Mouse (Mus musculus): ENCODE measurements at regions not wholly inside any gene's neighbourhood (a gene's known extent, or its start where the extent isn't known, plus 50 kb on each side); places are given as distances from the start of the nearest gene placed in this dataset.

DNA sequence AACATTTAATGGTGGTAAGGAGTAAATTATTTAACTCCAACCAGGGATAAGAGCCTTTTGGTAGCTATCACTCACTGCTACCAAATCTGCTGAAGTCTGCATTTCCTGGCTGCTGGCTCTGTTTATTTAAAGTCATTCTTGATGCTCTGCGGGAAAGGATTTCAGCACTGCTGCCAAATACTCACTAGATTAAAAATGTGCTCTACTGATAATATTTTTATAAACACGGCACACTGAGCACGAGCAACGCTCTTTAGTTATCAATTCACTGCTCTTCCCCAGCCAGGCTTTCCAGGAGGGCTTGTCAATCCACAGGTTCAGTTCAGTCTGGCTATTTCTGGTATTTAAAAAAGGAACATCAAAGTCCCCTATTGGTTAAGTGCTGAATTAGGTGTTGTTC is 591.3 kb upstream of the Cited2 start:
- Histone ChIP-seq H3K4me3 (no peak overlapping the region), H3K9me3 (no peaks in the 10 kb centered on the region), H3K4me1 (replicated peaks) (no peaks in the 10 kb centered on the region), H3K9ac (no peak overlapping the region), H3K4me2 (no peak overlapping the region), H3K27me3 (no peaks in the 10 kb centered on the region), H3K27ac (no peak overlapping the region), H3K36me3 (no peaks in the 10 kb centered on the region)
- no peak for ATAC-seq (ENCODE audit: low FRiP score)
- WGBS: 55% methylated on average over 4 of the region's 4 CpGs

DNA sequence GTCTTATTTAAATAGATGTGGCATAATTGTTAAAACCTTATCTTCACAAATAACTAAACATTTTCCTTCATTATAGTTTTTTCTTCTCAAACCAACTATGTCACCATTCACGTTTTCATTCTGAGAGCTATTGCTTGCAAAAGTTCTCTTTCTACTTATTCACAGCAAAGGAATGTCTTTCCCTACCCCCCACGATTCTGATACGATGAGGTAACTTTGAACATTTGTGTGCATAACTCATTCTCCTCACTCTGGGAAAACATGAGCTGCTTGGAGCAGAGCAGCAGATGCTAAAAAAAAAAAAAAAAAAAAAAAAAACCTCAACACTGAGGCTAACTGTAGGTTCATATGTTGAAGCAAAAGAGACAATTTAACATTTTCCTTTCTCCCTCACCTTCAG is 547.6 kb upstream of the Cited2 start:
- no peak overlapping the region for H3K9ac ChIP-seq
- WGBS: 58% methylated on average over 3 of the region's 3 CpGs
- H3K27ac ChIP-seq: no peak overlapping the region
- ATAC-seq (ENCODE audit: low FRiP score): no peak
- no peaks in the 10 kb centered on the region for H3K36me3 ChIP-seq
- H3K4me3 ChIP-seq: no peak overlapping the region
- no peaks in the 10 kb centered on the region for H3K27me3 ChIP-seq
- H3K4me2 ChIP-seq: no peak overlapping the region
- H3K9me3 ChIP-seq: no peaks in the 10 kb centered on the region
- no peaks in the 10 kb centered on the region; the same call in 1 of the 2 replicates for H3K4me1 ChIP-seq (replicated peaks)

DNA sequence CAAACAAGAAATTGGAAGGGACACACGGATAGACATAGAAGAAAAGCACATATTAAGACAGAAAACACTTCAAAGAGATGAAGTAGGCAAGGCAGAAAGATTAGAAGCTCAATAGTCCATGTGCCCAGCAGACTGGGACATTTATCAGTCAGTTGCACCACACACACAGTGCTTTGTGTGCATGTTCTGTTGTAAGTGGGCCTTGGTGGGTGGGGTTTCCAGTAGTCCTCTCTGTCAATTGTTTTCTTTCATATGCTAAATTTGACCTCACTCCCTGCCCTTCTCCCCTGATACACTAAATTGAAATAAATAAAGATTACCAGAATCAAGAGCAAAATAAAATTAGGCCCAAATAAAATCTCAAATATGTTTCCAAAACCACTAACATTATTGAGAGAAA is 546.0 kb upstream of the Cited2 start:
- H3K27me3 ChIP-seq: no peaks in the 10 kb centered on the region
- no peaks in the 10 kb centered on the region for H3K36me3 ChIP-seq
- WGBS: 26% methylated on average over 1 of the region's 1 CpGs
- no peak overlapping the region for H3K9ac ChIP-seq
- no peaks in the 10 kb centered on the region; the same call in 1 of the 2 replicates for H3K4me1 ChIP-seq (replicated peaks)
- no peak for ATAC-seq (ENCODE audit: low FRiP score)
- H3K4me3 ChIP-seq: no peak overlapping the region
- H3K27ac ChIP-seq: no peak overlapping the region
- H3K9me3 ChIP-seq: no peaks in the 10 kb centered on the region
- H3K4me2 ChIP-seq: no peak overlapping the region

DNA sequence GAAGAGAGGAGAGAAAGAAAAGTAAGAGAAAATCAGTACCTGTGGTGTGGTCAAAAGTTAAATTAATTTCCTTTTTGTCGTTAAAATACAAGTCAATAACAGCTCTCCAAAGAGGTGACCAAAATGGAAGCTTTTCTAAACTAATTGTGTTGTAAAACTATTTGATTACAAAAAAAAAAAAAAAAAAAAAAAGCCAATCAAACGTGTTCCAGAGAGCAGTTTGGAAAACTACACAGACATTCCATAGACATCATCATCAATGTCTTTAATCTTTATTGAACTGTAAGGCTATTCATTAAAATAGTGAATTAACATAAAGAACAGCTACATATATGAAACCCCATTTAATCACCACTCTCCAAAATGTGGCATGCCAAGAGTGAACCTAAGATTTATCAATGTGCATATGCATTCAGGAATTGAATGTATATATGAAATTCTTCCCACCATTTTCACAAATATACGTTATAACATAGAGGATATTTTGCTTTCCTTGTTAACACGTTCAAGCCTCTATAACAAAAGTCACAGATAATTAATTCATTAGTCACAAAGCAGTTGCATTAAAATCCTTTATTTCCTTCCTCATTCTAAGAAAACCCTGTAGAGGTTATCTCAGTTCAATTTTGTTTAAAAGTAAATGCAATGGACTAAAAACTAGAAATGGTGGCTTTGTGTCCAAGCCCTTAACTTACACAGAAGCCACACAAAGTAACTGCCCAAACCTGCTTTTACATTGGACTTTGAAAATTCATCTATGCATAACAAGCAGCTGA is 545.3 kb upstream of the Cited2 start:
- H3K4me3 ChIP-seq: no peak overlapping the region
- no peaks in the 10 kb centered on the region; the same call in 1 of the 2 replicates for H3K4me1 ChIP-seq (replicated peaks)
- 51% methylated on average over 4 of the region's 4 CpGs for whole genome bisulfite sequencing
- no peak overlapping the region for H3K27ac ChIP-seq
- no peaks in the 10 kb centered on the region for H3K9me3 ChIP-seq
- H3K36me3 ChIP-seq: no peaks in the 10 kb centered on the region
- H3K4me2 ChIP-seq: no peak overlapping the region
- H3K9ac ChIP-seq: no peak overlapping the region
- no peaks in the 10 kb centered on the region for H3K27me3 ChIP-seq
- ATAC-seq (ENCODE audit: low FRiP score): no peak

DNA sequence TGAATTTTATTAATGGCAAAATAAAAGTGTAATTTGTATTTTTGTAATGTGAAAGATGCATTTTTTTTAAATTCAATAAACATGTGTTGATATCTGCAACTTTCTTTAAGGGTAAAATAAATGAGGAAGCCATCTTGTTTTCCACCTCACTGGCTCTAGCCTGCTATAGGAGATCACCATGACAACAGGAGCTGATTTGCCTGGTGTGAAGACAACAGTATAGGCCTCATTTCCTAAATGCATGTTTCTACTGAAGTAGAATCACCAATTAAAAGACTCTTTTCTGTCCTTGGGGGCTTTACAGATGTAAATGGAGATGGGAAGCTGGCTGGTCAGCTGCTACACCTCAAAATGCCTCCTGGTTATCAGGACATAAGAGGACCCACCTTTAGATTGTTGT is 544.4 kb upstream of the Cited2 start:
- no peak for ATAC-seq (ENCODE audit: low FRiP score)
- Histone ChIP-seq H3K27ac (no peak overlapping the region), H3K27me3 (no peaks in the 10 kb centered on the region), H3K4me2 (no peak overlapping the region), H3K4me3 (no peak overlapping the region), H3K36me3 (no peaks in the 10 kb centered on the region), H3K4me1 (replicated peaks) (no peaks in the 10 kb centered on the region; the same call in 1 of the 2 replicates), H3K9ac (no peak overlapping the region), H3K9me3 (no peaks in the 10 kb centered on the region)

DNA sequence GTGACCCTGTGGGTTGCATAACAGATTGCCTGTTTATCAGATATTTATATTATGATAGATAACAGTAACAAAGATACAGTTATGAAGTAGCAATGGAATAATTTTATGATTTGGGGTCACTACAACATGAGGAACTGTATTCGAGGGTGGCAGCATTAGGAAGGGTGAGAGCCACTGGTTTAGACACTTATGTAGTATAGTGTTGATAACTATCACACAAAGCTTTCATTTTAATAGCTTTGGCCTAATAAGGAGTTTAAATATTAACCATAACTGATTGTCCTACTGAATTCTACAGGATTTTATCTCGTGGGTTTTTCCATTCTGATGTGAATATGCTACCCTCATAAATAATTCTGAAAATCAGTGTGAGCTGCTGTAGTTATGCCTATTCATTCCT is 538.6 kb upstream of the Cited2 start:
- no peaks in the 10 kb centered on the region for H3K36me3 ChIP-seq
- no peaks in the 10 kb centered on the region; the same call in 1 of the 2 replicates for H3K4me1 ChIP-seq (replicated peaks)
- H3K9ac ChIP-seq: no peak overlapping the region
- H3K27ac ChIP-seq: no peak overlapping the region
- ATAC-seq (ENCODE audit: low FRiP score): no peak
- no peaks in the 10 kb centered on the region for H3K27me3 ChIP-seq
- no peak overlapping the region for H3K4me2 ChIP-seq
- H3K9me3 ChIP-seq: no peaks in the 10 kb centered on the region
- no peak overlapping the region for H3K4me3 ChIP-seq
- WGBS: 75% methylated on average over 2 of the region's 2 CpGs

DNA sequence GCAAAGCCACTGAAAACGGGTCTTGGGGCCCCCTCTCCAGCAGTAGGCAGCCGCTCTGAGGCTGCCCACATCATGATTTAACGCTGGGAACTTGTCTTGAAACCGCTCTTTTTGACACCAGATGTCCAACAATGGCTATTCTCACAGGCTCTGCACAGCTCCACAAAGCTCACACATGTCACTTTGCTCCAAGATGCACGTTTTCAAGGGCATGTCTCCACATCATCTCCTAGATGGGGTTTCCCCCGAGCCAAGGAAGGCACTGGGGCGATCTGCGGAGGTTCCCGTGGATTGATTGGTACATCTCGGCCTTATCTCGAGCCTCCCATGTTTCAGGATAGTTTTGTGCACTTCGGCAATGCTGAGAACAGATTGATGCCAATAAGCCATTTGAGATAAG is 526.8 kb upstream of the Cited2 start:
- H3K9me3 ChIP-seq: no peaks in the 10 kb centered on the region
- H3K4me3 ChIP-seq: no peak overlapping the region
- H3K27ac ChIP-seq: no peak overlapping the region
- H3K4me1 ChIP-seq (replicated peaks): peaks cover 8% of the 10 kb centered on the region; the same call in 1 of the 2 replicates
- 47% methylated on average over 12 of the region's 12 CpGs for WGBS
- no peaks in the 10 kb centered on the region for H3K27me3 ChIP-seq
- peak; percentile 21; the same call in 1 of the 2 replicates for ATAC-seq (ENCODE audit: low FRiP score)
- no peak overlapping the region for H3K4me2 ChIP-seq
- no peak overlapping the region for H3K9ac ChIP-seq
- H3K36me3 ChIP-seq: no peaks in the 10 kb centered on the region

DNA sequence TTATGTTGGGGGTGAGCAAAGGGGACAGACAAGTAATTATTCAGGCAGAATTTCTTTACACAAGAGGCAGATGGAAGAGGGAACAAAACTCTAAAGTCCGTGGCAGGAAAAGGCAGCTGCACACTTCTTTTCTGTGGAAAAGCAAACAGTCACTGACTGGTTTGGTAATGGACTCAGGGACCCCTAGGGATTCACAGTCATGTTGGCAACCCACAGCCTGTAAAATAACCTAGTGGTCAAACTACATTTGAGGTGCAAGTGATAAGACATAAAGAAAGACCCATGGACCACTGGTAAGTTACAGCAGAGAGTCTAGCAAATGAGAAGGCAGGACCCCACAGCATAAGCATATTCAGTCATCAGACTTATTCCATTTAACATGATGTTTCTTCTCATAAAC is 526.4 kb upstream of the Cited2 start:
- H3K36me3 ChIP-seq: no peaks in the 10 kb centered on the region
- no peak overlapping the region for H3K4me3 ChIP-seq
- H3K4me2 ChIP-seq: no peak overlapping the region
- WGBS: 18% methylated on average over 1 of the region's 1 CpGs
- H3K9me3 ChIP-seq: no peaks in the 10 kb centered on the region
- H3K9ac ChIP-seq: no peak overlapping the region
- no peaks in the 10 kb centered on the region for H3K27me3 ChIP-seq
- H3K27ac ChIP-seq: no peak overlapping the region
- peak; percentile 10; the same call in 1 of the 2 replicates for ATAC-seq (ENCODE audit: low FRiP score)
- H3K4me1 ChIP-seq (replicated peaks): peaks cover 8% of the 10 kb centered on the region; the same call in 1 of the 2 replicates

DNA sequence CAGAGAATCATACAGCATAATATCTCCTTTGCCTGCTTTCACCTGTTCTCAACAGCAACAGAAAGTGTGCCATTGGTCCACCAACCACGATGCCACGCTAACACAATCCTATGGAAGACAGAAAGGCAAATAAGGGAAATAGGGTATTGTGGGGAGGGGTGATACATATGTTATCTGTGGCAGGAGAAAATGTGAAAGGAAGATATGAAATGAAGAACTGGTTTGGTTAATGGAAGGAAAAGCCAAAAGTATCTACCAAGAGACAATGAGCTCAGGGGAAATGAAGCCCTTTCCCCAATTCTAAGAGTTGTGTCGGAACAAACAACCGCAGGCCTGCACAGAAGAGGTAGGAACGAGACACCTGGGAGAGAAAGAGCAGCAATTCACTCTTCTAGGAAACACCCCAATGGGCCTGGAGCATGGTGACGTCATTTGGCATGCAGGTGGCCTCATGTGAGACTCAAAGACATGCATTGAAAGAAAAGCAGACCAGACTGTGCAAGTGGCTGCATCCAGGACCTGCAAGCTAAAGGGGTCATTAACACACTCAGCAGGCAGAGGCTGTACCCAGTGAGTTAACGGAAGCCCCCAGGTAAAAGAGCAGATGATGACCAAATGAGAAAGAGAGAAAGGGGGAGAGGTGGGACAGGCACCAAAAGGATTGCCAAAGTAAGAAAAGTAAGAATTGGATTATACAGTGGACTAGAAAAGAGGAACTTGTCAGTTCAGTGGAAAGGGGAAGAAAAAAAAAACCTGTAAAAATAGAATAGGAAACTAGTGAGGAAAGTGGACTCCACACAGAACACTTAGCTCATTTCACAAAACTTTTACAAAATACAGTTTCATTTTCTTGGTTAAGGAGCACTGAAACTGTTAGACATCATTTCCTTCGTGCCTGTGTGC is 522.2 kb upstream of the Cited2 start:
- Histone ChIP-seq H3K4me3 (no peak overlapping the region), H3K27me3 (no peaks in the 10 kb centered on the region), H3K27ac (no peak overlapping the region), H3K36me3 (no peaks in the 10 kb centered on the region), H3K9ac (no peak overlapping the region), H3K4me2 (no peak overlapping the region), H3K9me3 (no peaks in the 10 kb centered on the region), H3K4me1 (replicated peaks) (peaks cover 13% of the 10 kb centered on the region)
- no peak for ATAC-seq (ENCODE audit: low FRiP score)
- WGBS: 80% methylated on average over 8 of the region's 8 CpGs

DNA sequence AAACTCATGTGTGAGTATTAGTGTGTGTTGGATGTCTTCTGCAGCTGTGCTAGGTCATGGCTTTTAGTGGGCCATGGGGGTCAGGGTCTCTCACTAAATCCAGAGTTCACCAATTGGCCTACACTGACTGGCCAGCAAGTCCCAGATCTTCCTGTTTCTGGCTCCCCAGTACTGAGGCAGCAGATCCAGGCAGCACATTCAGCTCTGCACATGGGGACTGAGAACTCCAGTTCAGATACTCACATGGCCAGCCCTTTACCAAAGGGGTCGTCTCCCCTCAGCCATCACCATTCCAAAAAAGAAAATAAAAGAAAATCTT is 521.6 kb upstream of the Cited2 start:
- Histone ChIP-seq H3K27me3 (no peaks in the 10 kb centered on the region), H3K9me3 (no peaks in the 10 kb centered on the region), H3K36me3 (no peaks in the 10 kb centered on the region), H3K9ac (no peak overlapping the region), H3K4me2 (no peak overlapping the region), H3K27ac (no peak overlapping the region), H3K4me1 (replicated peaks) (peaks cover 8% of the 10 kb centered on the region), H3K4me3 (no peak overlapping the region)
- ATAC-seq (ENCODE audit: low FRiP score): no peak
- 91% methylated on average over 1 of the region's 1 CpGs for WGBS

DNA sequence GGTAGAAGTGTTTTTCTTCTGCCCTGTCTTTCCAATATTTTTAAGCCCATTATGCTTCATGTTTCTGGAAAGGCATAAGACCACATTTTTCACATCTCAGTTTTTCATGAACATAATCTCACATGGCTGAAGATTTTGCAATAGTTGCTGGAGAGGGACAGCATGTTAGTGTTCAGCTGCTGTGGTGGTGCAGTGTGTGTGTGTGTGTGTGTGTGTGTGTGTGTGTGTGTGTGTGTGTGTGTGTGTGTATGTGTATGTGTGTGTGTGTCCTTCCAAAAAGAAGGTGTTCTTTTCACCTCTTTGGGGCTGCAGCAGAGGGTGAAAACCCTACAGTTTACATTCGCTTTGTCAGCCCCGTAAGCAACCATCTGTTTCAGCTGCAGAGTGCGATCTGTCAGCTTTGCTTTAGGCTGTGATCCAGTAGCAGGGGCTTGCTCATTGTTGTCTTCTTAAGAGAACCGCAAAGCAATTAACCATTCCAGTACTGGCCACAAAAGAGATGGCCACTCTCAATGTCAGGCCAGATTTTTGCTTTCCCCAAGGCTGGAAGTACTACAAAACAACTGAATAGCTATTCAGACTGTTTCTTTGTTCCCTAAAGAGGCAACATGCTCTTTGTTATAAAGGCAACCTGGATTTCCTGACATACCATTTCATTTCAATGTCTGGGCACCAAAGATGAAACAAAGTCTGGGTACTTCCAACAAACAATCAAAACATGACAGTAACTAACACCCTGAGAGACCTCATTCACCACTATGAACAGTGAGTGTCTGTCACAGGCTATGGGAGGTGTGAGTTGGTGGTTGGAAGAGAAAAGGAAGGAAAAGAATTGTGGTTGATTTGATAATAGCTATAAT is 520.2 kb upstream of the Cited2 start:
- no peaks in the 10 kb centered on the region for H3K36me3 ChIP-seq
- H3K27me3 ChIP-seq: no peaks in the 10 kb centered on the region
- no peak overlapping the region for H3K4me3 ChIP-seq
- H3K4me2 ChIP-seq: no peak overlapping the region
- H3K27ac ChIP-seq: peak overlapping the region; percentile 72
- peak; percentile 79 for ATAC-seq (ENCODE audit: low FRiP score)
- H3K9me3 ChIP-seq: no peaks in the 10 kb centered on the region
- WGBS: 13% methylated on average over 4 of the region's 4 CpGs
- H3K9ac ChIP-seq: no peak overlapping the region
- peaks cover 5% of the 10 kb centered on the region; the same call in 1 of the 2 replicates for H3K4me1 ChIP-seq (replicated peaks)

Data from hindbrain, embryonic 13.5 days (tissue).